Mouse (Mus musculus) midbrain, embryonic 13.5 days (tissue): ENCODE results near the gene Osbp. TPM values are rescaled to one million over a fixed set of nuclear protein-coding genes. Genes with fewer than 3 reads are reported as not detected.
A peak's percentile ranks its signal among the peaks of the same experiment; 100 is the strongest.

Experiments
- ATAC-seq: fragments of 200-750 bp; cut with Nextera tagmentation; 2 replicates; pipeline ENCODE4 v1.8.0; 2017; ENCODE audit warnings: mild to moderate bottlenecking, moderate TSS enrichment, moderate library complexity
- H3K27ac ChIP-seq: fragments of 300-500 bp; sonication (generic); 2 replicates; pipeline ENCODE4 v1.5.1; 2015; ENCODE audit warnings: inconsistent platforms, mild to moderate bottlenecking, moderate library complexity
- H3K27me3 ChIP-seq: fragments of 300-500 bp; sonication (generic); 2 replicates; pipeline ENCODE4 v1.6.1; 2015; ENCODE audit warnings: mild to moderate bottlenecking, inconsistent platforms
- H3K36me3 ChIP-seq: fragments of 300-500 bp; sonication (generic); 2 replicates; pipeline ENCODE4 v1.6.1; 2015; ENCODE audit warnings: mild to moderate bottlenecking, inconsistent platforms
- H3K4me1 ChIP-seq: fragments of 300-500 bp; sonication (generic); replicated peaks from 2 replicates; pipeline ENCODE4 v1.6.1; 2015; ENCODE audit warnings: inconsistent platforms
- H3K4me2 ChIP-seq: fragments of 300-500 bp; sonication (generic); replicated peaks from 2 replicates; pipeline ENCODE4 v1.6.1; 2015; ENCODE audit warnings: moderate library complexity, mild to moderate bottlenecking, inconsistent platforms
- H3K4me3 ChIP-seq: fragments of 300-500 bp; sonication (generic); replicated peaks from 2 replicates; pipeline ENCODE4 v1.5.1; 2015; ENCODE audit warnings: mild to moderate bottlenecking, inconsistent platforms
- H3K9ac ChIP-seq: fragments of 300-500 bp; sonication (generic); replicated peaks from 2 replicates; pipeline ENCODE4 v1.6.1; 2015; ENCODE audit warnings: mild to moderate bottlenecking, inconsistent platforms
- H3K9me3 ChIP-seq: fragments of 300-500 bp; sonication (generic); 2 replicates; pipeline ENCODE4 v1.6.1; 2016; ENCODE audit warnings: mild to moderate bottlenecking, inconsistent platforms
- WGBS: fragments of 180-500 bp; shearing (Covaris S2); methylation state at CpG from one replicate; pipeline ENCODE4 v1.1.7; 2015; 5-methylcytosine and 5-hydroxymethylcytosine counted together
- microRNA-seq: library from miRNA; unstranded; fragments of <30 nt; microRNA quantifications from one replicate; pipeline ENCODE4, GENCODE M21; 2016
- polyA plus RNA-seq: library from polyadenylated mRNA; unstranded; fragments of >200 nt; fragmentation: Nextera tagmentation; extraction: Ambion mirVana; gene quantifications from 2 replicates; pipeline ENCODE4 v1.2.1, GENCODE M21; 2015

Gene Osbp
- polyA plus RNA-seq, 1 experiment from 2014 or later: 3.9 TPM

- H3K4me2 ChIP-seq: no peak overlapping the region
- H3K9me3 ChIP-seq: no peaks in the 10 kb centered on the region
- peaks cover 2% of the 10 kb centered on the region; the same call in 1 of the 2 replicates for H3K4me1 ChIP-seq
- no peaks in the 10 kb centered on the region for H3K36me3 ChIP-seq
- no peak for ATAC-seq
- no peak overlapping the region for H3K27ac ChIP-seq
- H3K4me3 ChIP-seq: no peak overlapping the region
- WGBS: 90% methylated on average over 4 of the region's 4 CpGs
- H3K9ac ChIP-seq: no peak overlapping the region
- H3K27me3 ChIP-seq: no peaks in the 10 kb centered on the region
These were observed 58.4 kb downstream of the Osbp start for GRCm38 (mm10) chr19:12024149-12024548.

- 88% methylated on average over 3 of the region's 3 CpGs for WGBS
- H3K9ac ChIP-seq: no peak overlapping the region
- no peak for ATAC-seq
- H3K27me3 ChIP-seq: no peaks in the 10 kb centered on the region
- H3K4me3 ChIP-seq: no peak overlapping the region
- H3K27ac ChIP-seq: no peak overlapping the region
- H3K9me3 ChIP-seq: no peaks in the 10 kb centered on the region
- H3K36me3 ChIP-seq: no peaks in the 10 kb centered on the region
- no peaks in the 10 kb centered on the region for H3K4me1 ChIP-seq
- H3K4me2 ChIP-seq: no peak overlapping the region
These were observed 59.6 kb downstream of the Osbp start for GRCm38 (mm10) chr19:12025333-12025732.

GRCm38 (mm10) chr19:12026606-12027005 lies 60.9 kb downstream of the Osbp start:
- 93% methylated on average over 2 of the region's 2 CpGs for WGBS
- no peak overlapping the region for H3K4me2 ChIP-seq
- ATAC-seq: no peak
- H3K36me3 ChIP-seq: no peaks in the 10 kb centered on the region
- H3K9ac ChIP-seq: no peak overlapping the region
- H3K9me3 ChIP-seq: no peaks in the 10 kb centered on the region
- no peaks in the 10 kb centered on the region for H3K4me1 ChIP-seq
- no peak overlapping the region for H3K27ac ChIP-seq
- H3K27me3 ChIP-seq: no peaks in the 10 kb centered on the region
- H3K4me3 ChIP-seq: no peak overlapping the region

- Histone ChIP-seq H3K4me1 (no peaks in the 10 kb centered on the region), H3K27ac (no peak overlapping the region), H3K4me3 (no peak overlapping the region), H3K27me3 (no peaks in the 10 kb centered on the region), H3K4me2 (no peak overlapping the region), H3K9me3 (no peaks in the 10 kb centered on the region), H3K9ac (no peak overlapping the region), H3K36me3 (no peaks in the 10 kb centered on the region)
- ATAC-seq: no peak
These were observed 72.0 kb downstream of the Osbp start for GRCm38 (mm10) chr19:12037727-12038126.

GRCm38 (mm10) chr19:12041217-12041616 lies 75.5 kb downstream of the Osbp start, which contains the start of gene Olfr1423:
Gene Olfr1423, minus strand, starts transcription at chr19:12041317.
- Histone ChIP-seq H3K27ac (no peak within 1 kb of the TSS), H3K9me3 (no peaks in the 10 kb centered on the region), H3K4me2 (no peak within 1 kb of the TSS), H3K36me3 (no peaks in the 10 kb centered on the region), H3K4me3 (no peak within 1 kb of the TSS), H3K9ac (no peak within 1 kb of the TSS), H3K27me3 (no peaks in the 10 kb centered on the region), H3K4me1 (no peaks in the 10 kb centered on the region)
- WGBS: 66% methylated on average over 2 of the region's 2 CpGs
- no peak for ATAC-seq

- H3K27ac ChIP-seq: no peak overlapping the region
- no peaks in the 10 kb centered on the region for H3K27me3 ChIP-seq
- H3K9ac ChIP-seq: no peak overlapping the region
- H3K4me3 ChIP-seq: no peak overlapping the region
- H3K36me3 ChIP-seq: no peaks in the 10 kb centered on the region
- 92% methylated on average over 5 of the region's 5 CpGs for WGBS
- H3K4me2 ChIP-seq: no peak overlapping the region
- no peak for ATAC-seq
- no peaks in the 10 kb centered on the region for H3K9me3 ChIP-seq
- H3K4me1 ChIP-seq: no peaks in the 10 kb centered on the region
These were observed 77.4 kb downstream of the Osbp start for GRCm38 (mm10) chr19:12043163-12043562.

Small RNAs within 50 kb of the gene (microRNA-seq; reads per million reads assigned to microRNA genes)
- gene Mir6994: 9.9 reads per million, percentile 28 among the genes with 10 or more reads in this experiment

Other genes with a start within 250 kb of the Osbp start
- not detected in 2 replicates for gene Gif, start 218.4 kb upstream of the Osbp start, polyA plus RNA-seq
- 42.8 and 47.4 TPM in 2 replicates for gene Mrpl16, start 195.6 kb upstream of the Osbp start, polyA plus RNA-seq
- 20.7 and 24.1 TPM in 2 replicates for gene Stx3, start 146.5 kb upstream of the Osbp start, polyA plus RNA-seq
- gene Olfr1417, start 126.7 kb upstream of the Osbp start, polyA plus RNA-seq: not detected in 2 replicates
- gene Olfr1418, start 104.9 kb upstream of the Osbp start, polyA plus RNA-seq: not detected in 2 replicates
- not detected in 2 replicates for gene Olfr1419, start 90.8 kb upstream of the Osbp start, polyA plus RNA-seq
- 0.16 TPM in 1 of 2 replicates, not detected in the other for gene Olfr1420, start 79.4 kb upstream of the Osbp start, polyA plus RNA-seq
- gene Patl1, start 53.5 kb upstream of the Osbp start, polyA plus RNA-seq: 19.6 and 21.4 TPM in 2 replicates
- gene Olfr1423, start 75.4 kb downstream of the Osbp start, polyA plus RNA-seq: not detected in 2 replicates
- gene Olfr1424, start 96.7 kb downstream of the Osbp start, polyA plus RNA-seq: not detected in 2 replicates
- not detected in 2 replicates for gene Olfr1425, start 111.8 kb downstream of the Osbp start, polyA plus RNA-seq
- not detected in 2 replicates for gene Olfr1426, start 126.1 kb downstream of the Osbp start, polyA plus RNA-seq
- not detected in 2 replicates for gene Olfr1427, start 137.4 kb downstream of the Osbp start, polyA plus RNA-seq
- not detected in 2 replicates for gene Olfr1428, start 150.0 kb downstream of the Osbp start, polyA plus RNA-seq
- not detected in 2 replicates for gene Olfr76, start 157.3 kb downstream of the Osbp start, polyA plus RNA-seq
- gene Olfr1555-ps1, start 204.2 kb downstream of the Osbp start, polyA plus RNA-seq: not detected in 2 replicates
- not detected in 2 replicates for gene Olfr1431, start 234.7 kb downstream of the Osbp start, polyA plus RNA-seq